Mouse (Mus musculus) testis, adult 2 months (tissue): ENCODE data around the gene Gm37240. TPM values are rescaled to one million over a fixed set of nuclear protein-coding genes. Genes with fewer than 3 reads are reported as not detected.
"Not testable (repeated sequence)": the region's sequence is repeated elsewhere in the genome, so short reads cannot be mapped to it uniquely, and the experiment has no call there.

ENCODE experiments used
- H3K27ac ChIP-seq: fragments of 200-500 bp; 2 replicates; pipeline ENCODE4 v1.5.1; 2012; ENCODE audit warnings: low read depth, low read length; ENCODE audit not compliant: control insufficient read depth, insufficient read depth
- H3K27me3 ChIP-seq: fragments of 200-500 bp; 2 replicates; pipeline ENCODE4 v1.6.1; 2012; ENCODE audit warnings: mild to moderate bottlenecking, low read length, moderate library complexity; ENCODE audit not compliant: control insufficient read depth, insufficient read depth
- H3K36me3 ChIP-seq: fragments of 200-500 bp; 2 replicates; pipeline ENCODE4 v1.6.1; 2012; ENCODE audit warnings: mild to moderate bottlenecking, low read length; ENCODE audit not compliant: control insufficient read depth, insufficient read depth
- H3K4me1 ChIP-seq: fragments of 200-500 bp; 2 replicates; pipeline ENCODE4 v1.6.1; 2012; ENCODE audit warnings: low read length; ENCODE audit not compliant: control insufficient read depth, insufficient read depth
- H3K4me3 ChIP-seq: fragments of 200-500 bp; 2 replicates; pipeline ENCODE4 v1.5.1; 2012; ENCODE audit warnings: low read depth, mild to moderate bottlenecking, low read length, moderate library complexity, mixed read lengths; ENCODE audit not compliant: control insufficient read depth
- CTCF ChIP-seq: fragments of 200-500 bp; IDR thresholded peaks from 2 replicates; pipeline ENCODE4 v1.5.1; 2012; ENCODE audit warnings: low read depth, mild to moderate bottlenecking, inconsistent platforms, low read length, moderate library complexity; ENCODE audit not compliant: control insufficient read depth, insufficient read depth, insufficient replicate concordance
- POLR2A ChIP-seq: fragments of 200-500 bp; IDR thresholded peaks from 2 replicates; pipeline ENCODE4 v1.6.1; 2012; ENCODE audit warnings: low read depth, mild to moderate bottlenecking, inconsistent platforms, low read length, moderate library complexity; ENCODE audit not compliant: control insufficient read depth
- polyA plus RNA-seq: library from polyadenylated mRNA; depleted of rRNA; stranded (reverse); fragments of >200 nt; gene quantifications from 2 replicates; pipeline ENCODE4 v1.2.3, GENCODE M21; 2012

Gene Gm37240
- polyA plus RNA-seq, 1 experiment, result not detected

DNA sequence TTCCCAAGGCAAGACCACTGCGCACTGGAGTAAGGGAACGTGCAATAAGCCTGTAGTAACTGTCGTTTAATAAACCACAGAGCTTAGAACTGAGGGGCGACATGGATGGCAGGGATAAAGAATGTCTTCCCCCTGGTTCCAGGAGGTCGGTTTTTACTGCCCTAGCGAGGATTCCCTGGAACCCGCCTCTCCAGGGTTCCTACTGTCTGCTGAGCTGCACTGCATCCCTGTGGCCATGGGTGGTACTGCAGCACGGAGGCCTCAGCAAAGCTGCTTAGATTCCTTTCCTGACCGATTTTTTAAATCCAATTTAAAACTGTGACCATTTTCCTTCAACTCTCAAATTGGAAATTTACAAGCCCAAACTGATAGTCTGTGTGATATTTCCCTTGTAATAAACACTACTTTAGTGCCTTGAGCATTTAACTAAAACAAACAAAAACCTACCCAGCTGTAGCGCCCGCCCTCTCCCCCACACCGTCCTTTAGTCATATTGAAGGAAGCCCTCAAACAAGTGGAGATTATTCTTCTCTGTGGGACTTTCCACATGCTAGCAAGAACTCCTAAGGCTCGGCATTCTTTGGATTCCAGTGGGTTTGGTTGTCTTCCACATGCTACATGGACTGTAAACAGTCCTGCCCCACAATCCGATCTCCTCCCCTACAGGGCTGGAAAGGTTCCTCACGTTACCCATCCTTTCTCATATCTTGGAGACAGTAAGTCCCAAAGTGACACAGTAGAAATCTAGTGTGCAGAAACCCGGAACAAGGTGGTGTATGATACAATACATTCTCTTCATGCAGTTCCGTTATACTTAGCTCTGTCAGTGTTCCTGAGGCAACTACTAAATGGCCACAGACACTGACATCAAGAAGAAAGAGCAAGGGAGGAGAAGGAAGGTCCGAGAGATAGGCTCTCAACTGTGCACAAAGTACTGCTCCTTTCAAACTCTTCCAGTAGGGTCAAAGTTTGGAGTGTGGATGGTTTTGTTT lies 36.9 kb upstream of the Gm37240 start:
- TF ChIP-seq CTCF (peak; percentile 97; the same call in 1 of the 2 replicates), POLR2A (no peak)
- peaks cover 11% of the 10 kb centered on the region for H3K4me1 ChIP-seq
- H3K36me3 ChIP-seq, result no peaks in the 10 kb centered on the region
- H3K27me3 ChIP-seq, result no peaks in the 10 kb centered on the region
- peak overlapping the region; percentile 29; the same call in 1 of the 2 replicates for H3K4me3 ChIP-seq
- H3K27ac ChIP-seq, result no peak overlapping the region

DNA sequence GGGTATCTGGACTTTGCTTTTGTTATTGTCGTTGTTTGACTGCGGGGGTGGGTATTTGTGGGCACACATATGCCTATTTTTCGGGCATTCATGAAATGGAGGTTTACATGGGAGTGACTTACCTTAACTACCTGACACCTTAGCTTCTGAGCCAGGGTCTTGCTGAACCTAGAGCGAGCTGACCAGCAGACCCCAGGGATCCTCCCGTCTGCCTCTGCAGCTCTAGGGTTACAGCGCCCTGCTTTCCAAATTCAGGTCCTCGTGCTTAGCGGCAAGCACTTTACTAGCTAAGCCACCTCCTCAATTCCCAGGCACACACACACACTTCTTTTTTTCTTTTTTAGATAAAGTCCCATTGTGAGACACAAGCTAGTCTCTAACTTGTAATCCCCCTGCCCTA lies 36.0 kb upstream of the Gm37240 start:
- Histone ChIP-seq H3K4me1 (peaks cover 11% of the 10 kb centered on the region), H3K27ac (no peak overlapping the region), H3K4me3 (no peak overlapping the region), H3K27me3 (no peaks in the 10 kb centered on the region), H3K36me3 (no peaks in the 10 kb centered on the region)
- TF ChIP-seq POLR2A (no peak), CTCF (no peak)

DNA sequence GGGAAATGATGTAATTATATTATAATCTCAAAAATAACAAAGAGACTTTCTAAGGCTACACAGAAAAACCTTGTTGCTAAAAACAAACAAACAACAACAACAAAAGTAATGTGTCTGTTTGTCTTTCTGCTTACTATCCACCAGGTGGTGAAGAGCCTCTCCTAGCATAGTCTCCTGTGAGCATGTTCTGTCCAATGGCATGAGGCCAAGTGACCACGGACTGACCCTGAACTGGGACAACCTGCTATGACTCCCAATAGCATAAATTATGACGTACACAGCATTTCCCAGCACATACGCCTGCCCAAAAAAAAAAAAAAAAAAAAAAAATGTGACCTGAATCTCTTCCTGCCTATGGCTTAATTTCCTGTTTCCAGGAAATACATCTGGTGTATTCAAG lies 35.0 kb upstream of the Gm37240 start:
- no peak for TF ChIP-seq CTCF
- no peak for TF ChIP-seq POLR2A

DNA sequence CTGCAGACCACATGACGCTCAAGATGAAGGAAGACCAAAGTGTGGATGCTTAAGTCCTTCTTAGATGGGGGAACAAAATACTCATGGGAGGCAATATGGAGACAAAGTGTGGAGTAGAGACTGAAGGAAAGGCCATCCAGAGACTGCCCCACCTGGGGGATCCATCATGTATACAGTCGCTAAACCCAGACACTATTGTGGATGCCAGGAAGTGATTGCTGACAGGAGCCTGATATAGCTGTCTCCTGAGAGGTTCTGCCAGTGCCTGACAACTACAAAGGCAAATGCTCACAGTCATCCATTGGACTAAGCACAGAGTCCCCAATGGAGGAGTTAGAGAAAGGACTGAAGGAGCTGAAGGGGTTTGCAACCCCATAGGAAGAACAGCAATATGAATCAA lies 33.4 kb upstream of the Gm37240 start:
- not testable (repeated sequence) for H3K36me3 ChIP-seq, H3K27ac ChIP-seq, H3K4me3 ChIP-seq, H3K27me3 ChIP-seq
- peaks cover 11% of the 10 kb centered on the region for H3K4me1 ChIP-seq

More for the DNA sequence above, 35.0 kb upstream of the Gm37240 start:
- no peaks in the 10 kb centered on the region for H3K27me3 ChIP-seq
- no peak overlapping the region for H3K27ac ChIP-seq
- no peaks in the 10 kb centered on the region for H3K36me3 ChIP-seq
- peaks cover 11% of the 10 kb centered on the region for H3K4me1 ChIP-seq
- H3K4me3 ChIP-seq, result no peak overlapping the region

DNA sequence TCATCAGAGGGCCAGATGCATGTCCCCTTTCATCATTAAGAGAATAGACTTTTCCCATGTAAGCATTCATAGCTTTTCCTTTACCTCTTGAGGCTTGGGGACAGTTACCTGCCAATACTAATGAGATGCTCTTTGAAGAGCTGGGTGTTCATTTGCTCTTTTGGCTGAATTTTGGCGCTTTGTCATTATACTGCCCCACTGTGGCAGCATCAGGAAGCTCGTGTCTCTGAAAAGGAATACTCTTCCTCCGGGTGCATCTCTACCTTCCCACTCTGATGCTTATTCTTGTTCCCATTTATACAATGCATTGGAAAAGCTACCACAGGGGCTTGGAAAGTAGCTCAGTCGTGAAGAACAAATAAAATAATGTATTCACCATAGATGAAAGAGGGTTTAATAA lies 30.3 kb upstream of the Gm37240 start:
- no peaks in the 10 kb centered on the region for H3K27me3 ChIP-seq
- TF ChIP-seq CTCF (no peak), POLR2A (no peak)
- H3K4me3 ChIP-seq, result no peak overlapping the region
- no peaks in the 10 kb centered on the region for H3K36me3 ChIP-seq
- no peaks in the 10 kb centered on the region for H3K4me1 ChIP-seq
- no peak overlapping the region for H3K27ac ChIP-seq

DNA sequence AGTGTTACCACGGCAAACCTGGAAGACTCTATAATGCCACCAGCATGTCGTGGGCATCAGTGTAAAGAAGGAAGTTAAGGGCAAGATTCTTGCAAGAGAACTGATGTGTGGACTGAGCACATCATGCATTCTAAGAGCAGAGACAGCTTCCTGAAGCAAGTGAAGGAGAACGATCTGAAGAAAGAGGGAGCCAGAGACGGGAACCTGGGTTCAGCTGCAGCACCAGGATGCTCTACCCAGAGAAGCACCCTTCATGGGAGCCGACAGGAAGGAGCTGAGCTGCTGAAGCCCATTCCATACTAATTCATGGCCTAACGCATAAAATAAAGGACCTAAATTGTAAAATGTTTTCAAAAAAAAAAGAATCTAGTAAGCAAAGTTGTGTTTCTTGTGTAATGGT lies 27.5 kb upstream of the Gm37240 start:
- Histone ChIP-seq H3K4me1 (0 out of 2 replicates have a peak, but pooled peaks cover 2% of the 10 kb centered on the region), H3K27me3 (no peaks in the 10 kb centered on the region), H3K27ac (no peak overlapping the region), H3K36me3 (no peaks in the 10 kb centered on the region), H3K4me3 (no peak overlapping the region)
- TF ChIP-seq CTCF (no peak), POLR2A (no peak)

DNA sequence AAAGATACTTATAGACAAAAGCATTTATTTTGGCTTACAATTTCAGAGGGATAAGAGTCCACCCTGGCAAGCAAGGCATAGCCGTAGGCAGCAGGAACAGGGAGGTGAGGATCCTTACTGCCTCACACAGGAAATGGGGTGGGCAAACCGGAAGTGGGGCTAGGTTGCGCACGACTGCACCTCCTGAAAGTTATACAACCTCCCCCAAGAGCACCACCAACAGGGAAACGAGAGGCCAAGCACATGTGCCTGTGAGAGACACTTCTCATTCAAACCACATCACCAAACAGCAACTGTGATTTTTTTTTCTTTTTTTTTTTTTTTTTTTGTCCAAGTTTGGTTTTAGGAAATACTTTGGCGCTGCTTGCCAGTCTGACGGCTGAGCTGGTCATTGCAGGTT lies 19.8 kb upstream of the Gm37240 start:
- Histone ChIP-seq H3K36me3 (no peaks in the 10 kb centered on the region), H3K27me3 (no peaks in the 10 kb centered on the region), H3K4me3 (peak overlapping the region; percentile 51), H3K4me1 (0 out of 2 replicates have a peak, but pooled peaks cover 2% of the 10 kb centered on the region), H3K27ac (no peak overlapping the region)
- TF ChIP-seq CTCF (no peak), POLR2A (no peak)

DNA sequence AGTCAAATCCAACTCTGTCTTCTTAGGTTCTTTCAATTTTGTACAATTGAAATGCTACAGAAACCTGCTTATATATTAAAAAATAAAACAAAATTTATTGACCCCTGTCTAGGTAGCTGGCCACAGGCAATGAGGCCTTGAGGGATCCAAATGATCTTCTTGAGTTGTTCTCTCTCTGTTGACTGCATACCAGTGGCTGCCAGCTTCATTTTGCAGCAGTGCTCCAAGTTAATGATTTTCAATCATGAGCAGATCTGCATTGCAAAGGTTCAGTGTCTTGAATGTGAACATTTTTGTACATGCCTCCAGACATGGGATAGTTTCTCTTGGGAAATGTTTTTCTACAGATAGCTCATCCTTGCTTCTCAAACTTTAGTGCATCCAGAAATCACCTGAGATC lies 17.1 kb upstream of the Gm37240 start:
- no peak overlapping the region for H3K27ac ChIP-seq
- H3K36me3 ChIP-seq, result no peaks in the 10 kb centered on the region
- H3K4me1 ChIP-seq, result no peaks in the 10 kb centered on the region
- TF ChIP-seq POLR2A (no peak), CTCF (no peak)
- no peak overlapping the region for H3K4me3 ChIP-seq
- H3K27me3 ChIP-seq, result no peaks in the 10 kb centered on the region
